Mouse (Mus musculus): ENCODE measurements at regions not wholly inside any gene's neighbourhood (a gene's known extent, or its start where the extent isn't known, plus 50 kb on each side); places are given as distances from the start of the nearest gene placed in this dataset.

- no peak for DNase-seq (ENCODE audit: low spot score in 2 of 2)
Measured at GRCm38 (mm10) chr16:8351424-8351823, 73.5 kb downstream of the Tmem114 start.

- DNase-seq (ENCODE audit: low spot score in 2 of 2) = no peak
Measured at GRCm38 (mm10) chr16:8349148-8349547, 75.8 kb downstream of the Tmem114 start.

- DNase-seq (ENCODE audit: low spot score in 2 of 2) = no peak
Measured at GRCm38 (mm10) chr16:8348645-8349044, 76.3 kb downstream of the Tmem114 start.

- DNase-seq (ENCODE audit: low spot score in 2 of 2) = no peak
Measured at GRCm38 (mm10) chr16:8345216-8345615, 79.7 kb downstream of the Tmem114 start.

- DNase-seq (ENCODE audit: low spot score in 2 of 2) = peak; percentile 5 to 12
Measured at GRCm38 (mm10) chr16:8333081-8333710, 91.7 kb downstream of the Tmem114 start.

GRCm38 (mm10) chr16:8311996-8312395 is 112.9 kb downstream of the Tmem114 start:
- no peak for DNase-seq (ENCODE audit: low spot score in 2 of 2)

GRCm38 (mm10) chr16:8306389-8306788 is 118.5 kb downstream of the Tmem114 start:
- DNase-seq (ENCODE audit: low spot score in 2 of 2) = no peak
